In genomic region chr11:84817362-84817761, GRCm38 (mm10) we compare ENCODE assay signal across 10 mouse cellular contexts. TPM values are rescaled to one million over a fixed set of nuclear protein-coding genes. Genes with fewer than 3 reads are reported as not detected.
DNase-seq lines count a peak whose midpoint lies in the region; ATAC-seq and TF ChIP-seq lines count a peak whose summit lies in the region.
"Had no signal": no experiment of that assay in that cellular context is flagged by ENCODE, and none has a peak within 500 bp of the region (broad histone marks: within the 10 kb centered on the region; RNA-seq: fewer than 3 reads in every experiment).

No protein-coding gene starts in this region.

- H3K9me3 ChIP-seq in kidney, embryonic 16.5 days (ENCODE audit: low read length): no peaks in the 10 kb centered on the region
- H3K9me3 ChIP-seq in midbrain, embryonic 13.5 days: no peaks in the 10 kb centered on the region
- H3K9me3 ChIP-seq: limb, embryonic 15.5 days; midbrain, embryonic 15.5 days had no signal

- H3K27ac ChIP-seq in kidney, adult 2 months (ENCODE audit: insufficient read depth, low read depth, low read length): no peak overlapping the region
- no peak overlapping the region for H3K27ac ChIP-seq in kidney, embryonic 16.5 days (ENCODE audit: low read length)
- no peak overlapping the region for H3K27ac ChIP-seq in bone marrow, adult 2 months (ENCODE audit: control insufficient read depth, insufficient read depth, low read depth, low read length, poor library complexity)
- H3K27ac ChIP-seq in midbrain, embryonic 13.5 days: no peak overlapping the region
- H3K27ac ChIP-seq: limb, embryonic 15.5 days; midbrain, embryonic 15.5 days had no signal

- ATAC-seq in CD4-positive, CD25-positive, alpha-beta regulatory T cell, adult 4 months: no peak
- ATAC-seq in kidney, embryonic 16.5 days (ENCODE audit: low FRiP score, low TSS enrichment): no peak
- no peak for ATAC-seq in midbrain, embryonic 13.5 days

- H3K27me3 ChIP-seq in kidney, adult 2 months (replicated peaks; ENCODE audit: control insufficient read depth, insufficient read depth, low read length): no peaks in the 10 kb centered on the region
- H3K27me3 ChIP-seq in kidney, embryonic 16.5 days (ENCODE audit: insufficient read depth, low read length): no peaks in the 10 kb centered on the region
- no peaks in the 10 kb centered on the region for H3K27me3 ChIP-seq in midbrain, embryonic 13.5 days
- H3K27me3 ChIP-seq: limb, embryonic 15.5 days; midbrain, embryonic 15.5 days had no signal

- no peak overlapping the region for H3K4me3 ChIP-seq in kidney, adult 2 months (ENCODE audit: insufficient read depth, low read depth, low read length)
- no peak overlapping the region for H3K4me3 ChIP-seq in kidney, embryonic 16.5 days (ENCODE audit: low read length)
- H3K4me3 ChIP-seq in bone marrow, adult 2 months (replicated peaks; ENCODE audit: control insufficient read depth, low read depth, low read length): no peak overlapping the region
- no peak overlapping the region for H3K4me3 ChIP-seq in midbrain, embryonic 13.5 days (replicated peaks)

- H3K36me3 ChIP-seq in kidney, adult 2 months (ENCODE audit: control insufficient read depth, insufficient read depth, low read length): no peaks in the 10 kb centered on the region
- H3K36me3 ChIP-seq in kidney, embryonic 16.5 days (ENCODE audit: insufficient read depth, low read length): peaks cover 3% of the 10 kb centered on the region; the same call in 1 of the 2 replicates
- H3K36me3 ChIP-seq in midbrain, embryonic 13.5 days: no peaks in the 10 kb centered on the region
- H3K36me3 ChIP-seq: midbrain, embryonic 15.5 days had no signal

- no peak overlapping the region for H3K4me2 ChIP-seq in kidney, embryonic 16.5 days (replicated peaks; ENCODE audit: low read depth, low read length)
- no peak overlapping the region for H3K4me2 ChIP-seq in midbrain, embryonic 13.5 days (replicated peaks)

- 82% methylated on average over 6 of the region's 6 CpGs for WGBS in kidney, adult 2 months
- 84% methylated on average over 6 of the region's 6 CpGs for WGBS in kidney, embryonic 16.5 days
- WGBS in bone marrow, adult 2 months: 86% methylated on average over 6 of the region's 6 CpGs
- WGBS in midbrain, embryonic 13.5 days: 84% methylated on average over 6 of the region's 6 CpGs

- peak; percentile 41 for TF ChIP-seq CTCF in kidney, adult 2 months (conservative IDR thresholded peaks at IDR 0.05; ENCODE audit: insufficient read depth, insufficient read length, low read depth, low read length)
- TF ChIP-seq CTCF in bone marrow, adult 2 months (IDR thresholded peaks at IDR 0.05; ENCODE audit: control insufficient read depth, insufficient read depth, low read length): peak; percentile 35; the same call in 1 of the 2 replicates

- DNase-seq in CD4-positive, CD25-positive, alpha-beta regulatory T cell, adult 2 months (ENCODE audit: low read depth, low spot score): peak; percentile 58
- DNase-seq in kidney, adult 2 months: no peak
- DNase-seq in A20 (ENCODE audit: low read depth, low spot score): peak; percentile 25
- DNase-seq in right cerebral cortex, adult 18-20 months: no peak

- H3K9ac ChIP-seq in kidney, embryonic 16.5 days (replicated peaks; ENCODE audit: low read length): no peak overlapping the region
- no peak overlapping the region for H3K9ac ChIP-seq in midbrain, embryonic 13.5 days (replicated peaks)

- H3K4me1 ChIP-seq in kidney, adult 2 months (ENCODE audit: control insufficient read depth, insufficient read depth, low read length): no peaks in the 10 kb centered on the region
- H3K4me1 ChIP-seq in kidney, embryonic 16.5 days (ENCODE audit: insufficient read depth, low read length): no peaks in the 10 kb centered on the region
- H3K4me1 ChIP-seq in bone marrow, adult 2 months (ENCODE audit: control insufficient read depth, insufficient read depth, low read length): peaks cover 2% of the 10 kb centered on the region
- peaks cover 11% of the 10 kb centered on the region for H3K4me1 ChIP-seq in midbrain, embryonic 13.5 days (replicated peaks)

- no peak for TF ChIP-seq POLR2A in kidney, adult 2 months (IDR thresholded peaks at IDR 0.05; ENCODE audit: low read depth, low read length)
- no peak for TF ChIP-seq POLR2A in bone marrow, adult 2 months (IDR thresholded peaks at IDR 0.05; ENCODE audit: borderline replicate concordance, control insufficient read depth, low read depth, low read length)

RNA-seq across cellular contexts. Expression of gene Mrm1, which starts 2.0 kb away (rescaled TPM):
- polyA plus RNA-seq in CD4-positive, CD25-positive, alpha-beta regulatory T cell, adult 4 months (2017; shearing (Covaris generic)): 10 to 100 TPM in 1 of 2 experiments, 1 to 10 TPM in 1; 6.8 to 12.1 TPM
- 9.3 and 10.3 TPM in 2 replicates for polyA plus RNA-seq in kidney, adult 2 months (2012; rRNA removed)
- 12.3 and 15.5 TPM in 2 replicates for polyA plus RNA-seq in kidney, embryonic 16.5 days (2015; fragmentation: Nextera tagmentation; extraction: Ambion mirVana)
- polyA plus RNA-seq in bone marrow, adult 2 months (2011; ENCODE audit: insufficient read depth, insufficient read length, low replicate concordance, missing spikeins): 39.1 and 41.7 TPM in 2 replicates
- polyA plus RNA-seq in midbrain, embryonic 13.5 days (2015; fragmentation: Nextera tagmentation; extraction: Ambion mirVana): 8.5 and 10.7 TPM in 2 replicates

RNA-seq across cellular contexts. Expression of gene Dhrs11, which starts 11.4 kb away (rescaled TPM):
- polyA plus RNA-seq in CD4-positive, CD25-positive, alpha-beta regulatory T cell, adult 4 months (2017; shearing (Covaris generic)): 10 to 100 TPM in 1 of 2 experiments, 1 to 10 TPM in 1; 8.3 to 10.9 TPM
- polyA plus RNA-seq in kidney, adult 2 months (2012; rRNA removed): 60.4 and 63.4 TPM in 2 replicates
- polyA plus RNA-seq in kidney, embryonic 16.5 days (2015; fragmentation: Nextera tagmentation; extraction: Ambion mirVana): 13.1 and 14.9 TPM in 2 replicates
- polyA plus RNA-seq in bone marrow, adult 2 months (2011; ENCODE audit: insufficient read depth, insufficient read length, low replicate concordance, missing spikeins): 144 and 158 TPM in 2 replicates
- 4.9 and 5.2 TPM in 2 replicates for polyA plus RNA-seq in midbrain, embryonic 13.5 days (2015; fragmentation: Nextera tagmentation; extraction: Ambion mirVana)

RNA-seq across cellular contexts. Expression of gene Ggnbp2, which starts 53.3 kb away (rescaled TPM):
- 100 to 1,000 TPM in 1 of 2 experiments, 10 to 100 TPM in 1; 85.3 to 138 TPM for polyA plus RNA-seq in CD4-positive, CD25-positive, alpha-beta regulatory T cell, adult 4 months (2017; shearing (Covaris generic))
- 36.6 and 48.6 TPM in 2 replicates for polyA plus RNA-seq in kidney, adult 2 months (2012; rRNA removed)
- polyA plus RNA-seq in kidney, embryonic 16.5 days (2015; fragmentation: Nextera tagmentation; extraction: Ambion mirVana): 62.6 and 63.3 TPM in 2 replicates
- polyA plus RNA-seq in bone marrow, adult 2 months (2011; ENCODE audit: insufficient read depth, insufficient read length, low replicate concordance, missing spikeins): 67.9 and 113 TPM in 2 replicates
- 75.1 and 75.7 TPM in 2 replicates for polyA plus RNA-seq in midbrain, embryonic 13.5 days (2015; fragmentation: Nextera tagmentation; extraction: Ambion mirVana)

Comparison
In these comparisons a context has a peak if more than half of its experiments do, and no peak if none do; other contexts are left out.
1. DNase-seq: peak in CD4-positive, CD25-positive, alpha-beta regulatory T cell, adult 2 months (single experiment) and A20 (single experiment); none in kidney, adult 2 months (single experiment) and right cerebral cortex, adult 18-20 months (single experiment).